Mouse (Mus musculus) layer of hippocampus, adult 9-11 months (tissue): ENCODE measurements around the gene Prss38.
"Not testable (repeated sequence)": the region's sequence is repeated elsewhere in the genome, so short reads cannot be mapped to it uniquely, and the experiment has no call there.

Source experiments
- DNase-seq: peaks from one replicate; pipeline ENCODE4 v3.0.0; 2022

Gene Prss38

GRCm38 (mm10) chr11:59367955-59368354 is 7.5 kb downstream of the Prss38 start:
- DNase-seq, result not testable (repeated sequence)

DNA sequence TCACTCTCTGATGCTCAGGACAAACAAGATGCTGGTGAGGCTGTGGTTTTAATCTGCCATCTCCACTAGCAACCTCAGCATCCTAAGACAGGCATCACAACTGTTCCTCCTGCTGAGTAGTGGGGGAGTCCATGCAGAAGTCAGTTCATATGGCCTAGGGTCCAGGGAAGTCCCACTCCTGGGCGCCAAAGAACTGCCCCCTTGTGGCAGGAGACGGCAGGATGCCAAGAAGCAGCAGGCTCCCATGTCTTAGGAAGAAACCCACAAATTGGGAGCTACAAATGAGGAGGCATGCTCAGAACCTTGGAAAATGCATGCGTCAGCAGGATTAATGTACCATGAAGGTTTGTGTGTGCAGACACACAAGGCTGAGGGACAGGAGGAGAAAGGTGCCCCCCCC is 8.8 kb downstream of the Prss38 start:
- DNase-seq, result no peak

- no peak for DNase-seq
Observed at GRCm38 (mm10) chr11:59366031-59366430, 9.4 kb downstream of the Prss38 start.

DNA sequence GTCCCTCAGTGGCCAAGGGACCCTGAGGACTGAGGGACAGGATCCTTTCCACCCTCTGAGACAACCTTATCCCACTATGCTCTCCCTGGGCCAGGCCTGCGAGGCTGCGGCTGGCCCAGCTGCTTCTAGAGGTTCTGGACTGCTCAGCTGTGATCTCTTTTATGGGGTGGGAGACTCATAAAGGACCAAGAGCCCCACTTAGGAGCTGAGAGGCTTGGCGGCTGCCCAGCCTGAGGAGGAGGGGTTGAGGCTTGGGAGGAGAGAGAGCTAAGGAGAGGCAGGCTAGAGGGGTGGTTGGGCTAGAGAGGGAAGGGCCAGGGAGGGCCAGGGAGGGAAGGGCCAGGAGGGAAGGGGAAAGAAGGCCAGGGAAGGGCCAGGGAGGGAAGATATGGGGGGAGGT is 11.0 kb downstream of the Prss38 start:
- no peak for DNase-seq

DNA sequence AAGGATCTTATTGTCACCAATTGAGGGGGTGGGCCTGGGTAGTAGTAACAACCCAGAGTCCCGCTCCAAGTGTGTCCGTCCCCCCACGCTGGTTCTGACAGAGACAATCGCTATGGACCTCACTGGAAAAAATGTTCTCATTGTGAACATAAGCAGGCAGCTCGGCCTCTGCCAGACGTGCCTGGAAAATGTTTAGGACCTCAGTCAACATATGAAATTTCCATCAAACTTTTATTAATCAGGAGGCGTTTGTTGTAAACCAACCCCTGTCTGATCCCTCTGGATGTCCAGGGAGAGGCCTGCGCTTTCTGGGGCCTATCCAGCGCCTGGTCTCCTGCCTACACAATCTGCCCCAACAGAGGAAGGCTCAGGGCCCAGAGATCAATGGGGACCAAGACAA is 11.4 kb downstream of the Prss38 start:
- no peak for DNase-seq

DNA sequence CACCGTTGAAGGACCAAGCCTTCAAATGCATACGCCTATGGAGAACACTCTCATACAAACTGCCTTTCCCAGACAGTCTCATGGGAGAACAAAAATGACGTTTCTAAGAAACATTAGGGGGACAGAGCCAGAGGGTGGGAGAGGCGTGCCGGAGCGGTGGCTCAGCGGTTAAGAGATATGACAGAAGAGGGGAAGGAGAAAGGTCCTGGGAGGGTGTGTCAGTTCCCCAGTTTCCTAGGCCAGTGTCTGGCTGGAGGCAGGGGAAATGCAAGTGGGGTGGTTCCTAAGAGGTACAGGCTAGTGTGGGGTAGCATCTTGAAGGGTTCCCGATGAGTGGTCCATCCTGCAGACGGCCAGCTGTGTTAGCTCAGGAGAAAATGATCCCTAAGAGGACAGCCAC is 14.2 kb downstream of the Prss38 start:
- no peak for DNase-seq

DNA sequence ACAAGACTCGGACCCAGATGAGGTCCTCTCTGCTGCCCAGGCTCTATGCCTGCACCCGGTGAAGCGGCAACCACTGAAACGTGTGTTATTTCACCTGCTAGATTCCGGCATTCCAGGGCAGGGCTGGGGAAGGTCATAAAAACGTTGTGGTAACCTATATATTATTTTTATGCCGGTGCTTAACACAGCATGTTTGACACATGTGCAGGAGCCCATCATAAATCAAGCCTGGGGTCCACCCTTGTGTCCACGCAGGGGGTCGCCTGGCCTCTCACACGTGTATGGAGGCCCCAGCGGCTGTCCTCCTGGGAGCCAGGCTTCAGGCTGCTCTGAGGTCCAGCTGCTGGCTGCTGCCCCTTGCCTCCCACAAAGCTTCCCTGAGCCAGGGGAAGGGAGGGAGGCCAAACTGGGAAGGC is 18.6 kb downstream of the Prss38 start:
- no peak for DNase-seq

- no peak for DNase-seq
Observed at GRCm38 (mm10) chr11:59354793-59355192, 20.7 kb downstream of the Prss38 start.

DNA sequence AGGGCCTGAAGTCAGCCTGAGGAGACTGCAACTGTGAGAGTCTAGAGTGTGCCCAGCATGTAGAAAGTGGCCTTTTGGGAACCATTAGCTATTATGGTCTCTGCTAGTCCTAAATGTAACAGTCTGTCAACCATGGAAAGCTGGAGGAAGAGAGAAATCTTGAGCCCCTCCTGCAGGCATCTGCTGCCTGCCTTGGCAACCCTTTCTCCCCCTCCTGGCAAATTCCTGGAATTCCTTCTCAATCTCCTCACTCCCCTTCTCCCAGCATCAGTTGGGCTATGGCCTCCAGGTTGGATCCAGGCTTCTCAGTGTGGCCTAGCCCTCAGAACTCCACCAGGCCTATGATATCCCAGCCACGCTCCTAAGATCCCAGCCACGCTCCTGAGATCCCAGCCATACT is 25.1 kb downstream of the Prss38 start:
- DNase-seq, result no peak

DNA sequence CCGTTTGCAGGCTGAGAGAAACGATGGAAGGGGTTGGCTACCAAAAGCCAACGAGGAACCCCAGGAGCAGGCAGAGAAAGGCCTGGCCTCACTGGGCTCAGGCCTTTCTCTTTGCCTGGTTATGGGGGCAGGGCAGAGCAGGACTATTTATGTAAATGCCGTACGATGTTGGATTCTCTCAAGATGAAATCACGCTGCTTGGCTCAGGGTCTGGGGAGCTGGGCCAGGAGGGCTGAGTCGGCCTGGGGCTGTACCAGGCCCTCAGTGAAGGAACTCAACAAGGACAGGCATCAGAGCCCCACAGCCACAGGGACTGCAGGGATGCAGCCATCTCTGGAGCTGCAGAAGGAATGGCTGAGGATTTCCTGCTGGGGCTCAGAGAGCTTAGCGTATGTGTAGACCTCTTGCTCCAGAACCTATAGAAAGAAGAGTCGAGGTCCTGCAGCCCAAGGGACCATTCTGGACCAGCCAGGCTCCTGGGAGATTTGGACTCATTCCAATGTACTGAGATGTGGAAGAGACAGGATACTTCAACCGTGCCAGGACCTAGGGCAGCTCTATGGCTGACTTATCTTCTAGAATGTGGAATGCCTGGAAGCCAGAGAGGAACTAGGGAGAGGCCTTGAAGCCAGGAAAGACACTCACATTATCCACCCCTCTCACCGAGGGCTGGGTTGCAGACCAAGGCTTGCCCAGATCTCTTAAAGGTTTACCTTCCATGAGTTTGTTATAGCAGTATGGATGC is 29.1 kb downstream of the Prss38 start:
- no peak for DNase-seq

DNA sequence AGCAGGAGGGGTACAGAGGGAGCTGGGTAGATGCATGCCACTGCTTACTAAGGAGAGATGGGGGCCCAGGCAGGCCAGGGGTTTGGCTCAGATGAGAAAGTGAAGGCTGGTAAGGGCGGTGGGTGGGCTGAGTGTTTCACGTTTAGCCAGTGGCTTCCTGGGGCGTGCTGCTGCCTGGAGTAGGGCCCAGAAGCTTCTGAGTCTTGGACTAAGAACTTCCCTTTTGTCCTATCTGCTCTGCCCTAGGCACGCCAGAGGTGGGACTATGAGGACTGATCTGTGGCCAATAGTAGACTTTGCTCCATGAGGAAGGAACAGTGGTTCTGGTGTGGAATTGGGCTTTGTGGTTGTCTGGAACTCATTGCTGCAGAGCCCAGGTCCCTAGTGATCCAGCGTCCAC is 32.5 kb downstream of the Prss38 start:
- no peak for DNase-seq

- DNase-seq, result peak; percentile 88
Observed at GRCm38 (mm10) chr11:59338736-59339120, 36.7 kb downstream of the Prss38 start.

DNA sequence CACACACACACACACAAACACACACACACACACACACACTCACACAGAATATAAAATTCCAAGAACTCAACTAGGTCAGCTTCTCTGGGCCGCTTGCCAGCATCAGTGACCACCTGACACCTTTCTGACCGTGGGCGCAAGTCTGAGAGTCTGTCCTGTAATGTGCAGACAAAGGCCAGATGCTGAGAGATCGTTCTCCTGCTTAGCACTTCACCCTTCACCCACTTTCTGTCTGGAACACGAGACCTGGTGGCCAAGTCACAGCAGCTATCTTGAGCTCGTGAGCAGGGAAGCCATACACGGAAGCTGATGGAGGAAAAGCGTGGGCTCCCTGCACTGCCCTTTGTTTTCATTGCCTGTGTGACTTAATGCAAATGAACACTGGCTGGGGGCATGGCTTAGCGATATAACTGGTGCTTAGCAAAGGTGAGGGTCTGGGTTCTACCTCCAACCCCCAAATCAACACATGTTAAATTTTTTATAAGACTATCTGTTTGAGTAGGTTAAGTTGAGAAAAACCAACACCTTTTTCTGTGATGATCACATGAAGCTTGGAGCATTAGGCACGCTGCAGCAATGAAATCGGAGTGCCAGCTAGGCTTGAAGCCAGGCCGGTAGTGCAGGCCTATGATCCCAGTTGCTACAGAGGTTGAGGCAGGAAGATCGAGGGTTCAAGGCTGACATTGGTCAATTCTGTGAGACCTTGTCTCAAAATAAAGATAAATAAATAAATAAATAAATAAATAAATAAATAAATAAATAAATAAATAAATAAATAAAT is 37.3 kb downstream of the Prss38 start:
- DNase-seq, result no peak

- no peak for DNase-seq
Observed at GRCm38 (mm10) chr11:59336381-59336780, 39.1 kb downstream of the Prss38 start.

DNA sequence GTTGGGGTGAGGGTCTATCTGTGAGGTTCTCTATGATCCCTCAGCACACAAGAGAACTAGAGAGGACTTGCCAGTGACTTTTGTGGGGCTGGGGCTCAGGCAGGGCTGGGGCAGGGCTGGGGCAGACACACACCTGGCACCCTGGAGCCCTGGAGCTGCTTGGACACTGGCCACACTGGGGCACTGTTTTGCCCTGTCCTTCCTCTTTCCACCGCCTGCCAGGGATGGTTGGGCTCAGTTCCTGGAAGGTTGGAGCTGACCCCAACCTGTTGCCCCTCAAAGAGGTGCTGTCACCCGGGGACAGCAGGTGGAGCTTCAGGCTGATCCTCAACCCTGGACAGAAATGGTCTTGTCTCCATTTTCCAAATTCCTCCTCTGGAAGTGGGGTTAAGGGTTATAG is 39.5 kb downstream of the Prss38 start:
- DNase-seq, result no peak

DNA sequence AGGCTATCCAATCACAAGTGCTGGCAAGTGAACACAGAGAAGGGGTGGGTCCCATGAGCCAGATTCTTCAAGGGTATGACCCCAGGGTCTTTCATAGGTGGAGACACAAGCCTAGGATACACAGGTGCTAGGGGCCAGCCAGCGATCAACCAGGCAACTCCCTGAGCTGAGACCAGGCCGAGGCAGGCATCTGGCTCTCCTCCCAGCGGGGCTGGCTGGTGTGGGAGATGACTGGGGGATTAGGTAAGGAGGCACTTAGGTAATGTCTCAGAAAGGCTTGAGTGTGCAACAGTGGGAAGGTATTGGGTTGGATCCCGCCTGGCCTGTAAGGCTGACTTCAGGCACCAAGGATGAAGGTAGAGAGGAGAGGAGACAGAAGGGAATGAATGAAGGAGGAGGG is 40.3 kb downstream of the Prss38 start:
- DNase-seq, result no peak

DNA sequence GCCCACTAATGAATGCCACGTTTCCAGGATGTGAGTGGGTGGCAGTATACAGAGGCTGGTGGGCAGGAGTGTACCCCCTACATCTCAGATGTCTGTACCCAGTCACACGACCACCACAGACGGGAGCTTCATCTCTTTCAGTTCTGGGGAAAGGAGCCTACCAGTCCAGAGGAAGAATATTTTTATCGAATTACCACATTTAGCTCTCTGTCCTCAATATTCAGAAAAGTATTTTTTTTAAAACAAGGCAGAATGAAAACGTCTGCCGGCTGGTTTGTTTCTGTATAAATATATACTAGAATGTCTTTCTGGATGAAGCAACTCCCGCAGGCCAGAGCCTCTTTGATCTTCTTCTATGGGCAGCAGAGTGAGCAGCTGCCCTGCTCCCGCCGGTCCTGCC is 42.5 kb downstream of the Prss38 start:
- DNase-seq, result peak; percentile 58

- DNase-seq, result no peak
Observed at GRCm38 (mm10) chr11:59331167-59331869, 44.1 kb downstream of the Prss38 start.

- DNase-seq, result peak; percentile 46
Observed at GRCm38 (mm10) chr11:59330560-59330959, 44.9 kb downstream of the Prss38 start.

GRCm38 (mm10) chr11:59329616-59330015 is 45.8 kb downstream of the Prss38 start:
- no peak for DNase-seq

DNA sequence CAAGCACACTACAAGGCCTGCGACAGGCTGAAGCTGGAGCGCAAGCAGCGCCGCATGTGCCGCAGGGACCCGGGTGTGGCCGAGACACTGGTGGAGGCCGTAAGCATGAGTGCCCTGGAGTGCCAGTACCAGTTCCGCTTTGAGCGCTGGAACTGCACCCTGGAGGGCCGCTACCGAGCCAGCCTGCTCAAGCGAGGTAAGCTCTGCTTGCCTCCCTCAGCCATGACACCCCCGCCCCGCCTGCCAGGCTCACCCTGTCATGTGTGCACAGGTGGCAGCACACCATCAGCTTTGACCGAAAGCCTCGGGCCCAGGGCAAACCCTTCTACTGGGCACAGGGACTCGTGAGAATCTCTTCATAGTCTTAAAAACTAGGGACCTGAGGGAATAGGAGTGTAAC is 47.8 kb downstream of the Prss38 start:
- DNase-seq, result no peak

DNA sequence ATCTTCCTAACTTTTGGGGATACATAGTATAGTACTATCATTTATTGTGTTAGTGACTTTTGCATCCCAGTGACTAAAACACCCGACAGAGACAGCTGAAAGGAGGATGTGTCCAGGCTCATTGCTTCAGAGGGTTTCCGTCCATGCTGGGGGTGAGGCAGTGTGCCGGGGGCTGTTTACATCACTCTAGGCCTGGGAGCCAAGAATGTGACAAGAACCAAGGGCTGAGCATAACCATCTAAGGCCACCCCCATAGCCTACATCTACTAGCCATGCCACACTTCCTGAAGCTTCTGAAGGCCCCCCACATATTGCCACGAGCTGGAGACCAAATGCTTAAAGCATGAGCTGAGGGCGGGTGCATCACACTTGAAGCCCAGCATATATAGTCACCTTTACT is 50.7 kb downstream of the Prss38 start:
- no peak for DNase-seq

DNA sequence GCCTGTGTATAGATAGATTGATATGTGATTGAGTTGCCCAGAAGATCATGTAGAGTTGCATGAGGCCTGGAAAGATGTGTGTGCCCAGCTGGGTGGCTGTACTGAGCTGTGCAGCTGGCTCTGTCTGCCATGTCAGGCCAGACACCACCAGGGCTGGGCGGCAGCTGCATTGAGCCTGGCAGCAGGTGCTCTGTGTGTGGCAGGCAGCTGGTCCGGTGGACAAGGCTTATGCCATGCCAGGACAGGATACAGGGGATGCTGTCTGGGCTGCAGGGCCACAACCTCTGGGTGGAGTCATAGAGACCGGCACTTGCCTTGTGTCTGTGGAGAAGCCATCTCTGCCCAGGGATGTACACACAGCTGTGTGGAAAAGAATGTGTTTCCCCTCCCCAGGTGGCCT is 52.5 kb downstream of the Prss38 start:
- no peak for DNase-seq
